Mouse (Mus musculus) C2C12 (cell line): ENCODE results near the gene Megf11.

ENCODE experiments used
- CEBPB ChIP-seq: IDR thresholded peaks from one replicate; pipeline ENCODE4 v1.6.1; 2011; ENCODE audit warnings: low read depth, mild to moderate bottlenecking, control low read depth, moderate library complexity
- CTCF ChIP-seq: IDR thresholded peaks from one replicate; pipeline ENCODE4 v1.5.1; 2011; ENCODE audit not compliant: control insufficient read depth, insufficient read depth, insufficient read length
- MAX ChIP-seq: IDR thresholded peaks from one replicate; pipeline ENCODE4 v1.6.1; 2011; ENCODE audit warnings: mild to moderate bottlenecking, control low read depth
- MYOD1 ChIP-seq: IDR thresholded peaks from one replicate; pipeline ENCODE4 v1.6.1; 2011; ENCODE audit warnings: low read depth; ENCODE audit not compliant: control insufficient read depth, insufficient read length
- MYOG ChIP-seq: IDR thresholded peaks from one replicate; pipeline ENCODE4 v1.6.1; 2011; ENCODE audit not compliant: control insufficient read depth, insufficient read length; ENCODE audit errors: extremely low read depth
- USF1 ChIP-seq: IDR thresholded peaks from one replicate; pipeline ENCODE4 v1.6.1; 2011; ENCODE audit warnings: low read depth, mild to moderate bottlenecking, control low read depth, moderate library complexity

GRCm38 (mm10) chr9:64470806-64471205 lies 85.4 kb downstream of the Megf11 start:
- TF ChIP-seq USF1, result no peak
- no peak for TF ChIP-seq CTCF
- no peak for TF ChIP-seq MYOG
- TF ChIP-seq CEBPB, result no peak
- TF ChIP-seq MAX, result no peak
- no peak for TF ChIP-seq MYOD1
